Mouse (Mus musculus) heart, embryonic 15.5 days (tissue): ENCODE data around the gene Gpr39. TPM values are rescaled to one million over a fixed set of nuclear protein-coding genes. Genes with fewer than 3 reads are reported as not detected.

Source experiments
- ATAC-seq: fragments of 200-750 bp; cut with Nextera tagmentation; replicated peaks from 2 replicates; pipeline ENCODE4 v1.8.0; 2017; ENCODE audit warnings: low read depth, moderate TSS enrichment; ENCODE audit not compliant: insufficient number of reproducible peaks, insufficient read depth, low FRiP score
- H3K27ac ChIP-seq: fragments of 300-500 bp; sonication (generic); 2 replicates; pipeline ENCODE4 v1.5.1; 2015; ENCODE audit warnings: mild to moderate bottlenecking, inconsistent platforms
- H3K27me3 ChIP-seq: fragments of 300-500 bp; sonication (generic); 2 replicates; pipeline ENCODE4 v1.6.1; 2015; ENCODE audit warnings: inconsistent platforms
- H3K36me3 ChIP-seq: fragments of 300-500 bp; sonication (generic); 2 replicates; pipeline ENCODE4 v1.6.1; 2015; ENCODE audit warnings: mild to moderate bottlenecking, inconsistent platforms
- H3K4me1 ChIP-seq: fragments of 300-500 bp; sonication (generic); replicated peaks from 2 replicates; pipeline ENCODE4 v1.6.1; 2015; ENCODE audit warnings: inconsistent platforms
- H3K4me2 ChIP-seq: fragments of 300-500 bp; sonication (generic); 2 replicates; pipeline ENCODE4 v1.6.1; 2015; ENCODE audit warnings: inconsistent platforms, mild to moderate bottlenecking, moderate library complexity
- H3K4me3 ChIP-seq: fragments of 300-500 bp; sonication (generic); 2 replicates; pipeline ENCODE4 v1.5.1; 2015; ENCODE audit warnings: mild to moderate bottlenecking, inconsistent platforms
- H3K9ac ChIP-seq: fragments of 300-500 bp; sonication (generic); 2 replicates; pipeline ENCODE4 v1.6.1; 2015; ENCODE audit warnings: mild to moderate bottlenecking, inconsistent platforms
- H3K9me3 ChIP-seq: fragments of 300-500 bp; sonication (generic); replicated peaks from 2 replicates; pipeline ENCODE4 v1.6.1; 2016; ENCODE audit warnings: inconsistent platforms
- WGBS: fragments of 180-500 bp; shearing (Covaris S2); methylation state at CpG from one replicate; pipeline ENCODE4 v1.1.7; 2015; ENCODE audit warnings: mixed read lengths; 5-methylcytosine and 5-hydroxymethylcytosine counted together
- polyA plus RNA-seq: library from polyadenylated mRNA; unstranded; fragments of >200 nt; fragmentation: Nextera tagmentation; extraction: Ambion mirVana; gene quantifications from 2 replicates; pipeline ENCODE4 v1.2.1, GENCODE M21; 2015

The Gpr39 gene
- polyA plus RNA-seq, 1 experiment from 2014 or later: 0.69 TPM

DNA sequence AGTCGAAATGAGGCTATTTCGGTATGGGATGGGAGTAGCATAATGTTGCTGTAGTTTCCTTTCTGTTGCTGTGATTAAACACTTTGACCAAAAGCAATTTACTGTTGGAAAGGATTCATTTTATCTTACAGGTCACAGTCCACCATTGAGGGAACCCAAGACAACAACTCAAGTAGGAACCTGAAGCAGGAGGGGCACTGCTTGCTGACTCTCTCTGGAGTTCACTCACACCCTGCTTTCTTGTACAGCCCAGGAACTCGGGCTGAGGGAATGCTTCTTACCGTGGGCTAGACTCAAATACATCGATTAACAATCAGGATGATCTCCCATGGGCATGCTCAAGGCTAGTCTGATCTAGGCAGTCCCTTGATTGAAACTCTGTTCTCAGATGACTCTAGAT, 14.1 kb upstream of the Gpr39 start:
- Histone ChIP-seq H3K27ac (peak overlapping the region; percentile 55), H3K36me3 (no peaks in the 10 kb centered on the region), H3K4me1 (peaks cover 8% of the 10 kb centered on the region), H3K27me3 (no peaks in the 10 kb centered on the region), H3K9ac (no peak overlapping the region), H3K9me3 (no peaks in the 10 kb centered on the region), H3K4me2 (no peak overlapping the region), H3K4me3 (no peak overlapping the region)
- no peak for ATAC-seq
- 74% methylated on average over 5 of the region's 5 CpGs for WGBS

DNA sequence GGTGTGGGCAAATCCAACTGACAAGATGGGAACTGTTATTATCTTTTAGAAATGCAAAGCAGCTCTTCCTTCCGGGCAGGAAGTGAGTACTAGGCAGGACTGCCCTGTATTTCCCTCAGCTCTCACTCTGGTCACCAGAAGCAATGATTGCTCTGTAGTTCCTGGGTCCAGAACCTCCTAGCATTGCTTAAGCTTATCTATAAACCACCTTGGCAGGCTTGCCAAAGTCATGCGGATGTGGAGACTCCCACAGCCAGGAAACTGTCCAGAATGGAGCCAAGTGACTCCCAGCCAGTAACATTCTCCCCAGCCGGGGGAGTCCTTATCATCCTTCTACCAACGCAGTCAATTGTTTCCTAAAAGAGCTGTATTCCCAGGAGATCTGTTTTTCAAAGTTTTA, 13.7 kb upstream of the Gpr39 start:
- ATAC-seq: peak; percentile 81
- Histone ChIP-seq H3K4me3 (no peak overlapping the region), H3K4me2 (no peak overlapping the region)

DNA sequence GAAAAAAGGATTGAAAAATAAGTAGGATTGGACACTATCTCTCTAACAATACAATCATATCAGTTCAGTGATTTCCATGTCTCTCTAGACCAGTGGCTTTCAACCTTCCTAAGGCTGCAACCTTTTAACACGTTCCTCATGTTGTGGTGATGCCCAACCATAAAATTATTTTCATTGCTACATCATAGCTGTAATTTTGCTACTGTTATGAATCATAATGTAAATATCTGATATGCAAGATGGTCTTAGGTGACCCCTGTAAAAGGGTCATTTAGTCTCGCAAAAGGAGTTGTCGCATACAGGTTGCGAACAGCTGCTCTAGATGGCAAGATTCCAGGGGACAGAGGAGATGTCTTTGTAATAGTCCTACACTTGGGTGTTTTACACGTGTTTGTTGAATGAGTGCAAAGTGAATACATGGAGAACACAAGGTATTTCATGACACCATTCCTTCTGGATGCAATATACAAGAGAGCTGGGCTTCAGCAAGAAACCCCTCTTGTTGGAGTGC, 11.6 kb upstream of the Gpr39 start:
- no peak for ATAC-seq
- no peak overlapping the region for H3K4me3 ChIP-seq
- H3K4me1 ChIP-seq: peaks cover 8% of the 10 kb centered on the region
- no peak overlapping the region for H3K4me2 ChIP-seq
- no peaks in the 10 kb centered on the region for H3K27me3 ChIP-seq
- H3K9me3 ChIP-seq: no peaks in the 10 kb centered on the region
- no peaks in the 10 kb centered on the region for H3K36me3 ChIP-seq
- WGBS: 61% methylated on average over 5 of the region's 5 CpGs
- H3K9ac ChIP-seq: no peak overlapping the region
- H3K27ac ChIP-seq: no peak overlapping the region

More for the DNA sequence above, 13.7 kb upstream of the Gpr39 start:
- Histone ChIP-seq H3K36me3 (no peaks in the 10 kb centered on the region), H3K27me3 (no peaks in the 10 kb centered on the region), H3K9me3 (no peaks in the 10 kb centered on the region), H3K4me1 (peaks cover 8% of the 10 kb centered on the region), H3K9ac (no peak overlapping the region), H3K27ac (peak overlapping the region; percentile 55)
- 16% methylated on average over 4 of the region's 4 CpGs for WGBS

DNA sequence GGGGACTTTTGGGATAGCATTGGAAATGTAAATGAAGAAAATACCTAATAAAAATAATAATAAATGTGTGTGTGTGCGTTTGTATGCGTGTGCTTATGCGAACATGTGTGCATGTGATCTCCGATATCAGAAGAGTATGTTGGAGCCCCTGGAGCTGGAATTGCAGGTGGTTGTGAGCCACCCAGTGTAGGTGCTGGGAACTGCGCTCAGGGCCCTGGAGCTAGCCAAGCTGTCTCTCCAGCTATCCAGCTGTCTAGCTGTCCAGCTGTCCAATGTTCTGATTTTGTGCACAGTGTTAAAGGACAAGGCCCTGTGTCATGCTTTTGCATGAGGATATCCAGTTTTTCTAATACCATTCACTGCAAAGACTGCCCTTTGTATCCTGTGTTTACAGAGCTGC, 7.8 kb upstream of the Gpr39 start:
- Histone ChIP-seq H3K27me3 (no peaks in the 10 kb centered on the region), H3K4me1 (no peaks in the 10 kb centered on the region), H3K36me3 (no peaks in the 10 kb centered on the region), H3K9ac (no peak overlapping the region), H3K4me2 (no peak overlapping the region), H3K4me3 (no peak overlapping the region), H3K9me3 (no peaks in the 10 kb centered on the region), H3K27ac (no peak overlapping the region)
- no peak for ATAC-seq
- WGBS: 78% methylated on average over 5 of the region's 5 CpGs

DNA sequence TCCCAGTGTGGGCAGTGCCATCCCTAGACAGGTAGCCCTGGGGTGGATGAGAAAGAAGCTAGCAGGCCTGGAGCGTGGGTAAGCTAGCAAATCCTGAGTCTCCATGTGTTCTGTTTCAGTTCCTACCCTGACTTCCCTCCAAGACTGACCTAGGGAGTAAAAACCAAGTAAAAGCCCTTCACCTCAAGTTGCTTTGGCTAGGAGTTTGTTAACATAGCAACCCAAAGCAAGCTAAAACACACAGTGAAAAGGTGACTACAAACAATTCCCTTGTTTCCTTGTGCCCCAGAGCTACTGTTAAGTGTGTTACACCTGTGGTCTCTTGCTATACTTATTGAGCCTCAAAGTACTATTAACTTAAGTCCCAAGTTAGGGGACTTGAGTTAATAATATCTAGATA, 1.6 kb upstream of the Gpr39 start:
- H3K36me3 ChIP-seq: no peaks in the 10 kb centered on the region
- H3K9ac ChIP-seq: no peak overlapping the region
- H3K27ac ChIP-seq: no peak overlapping the region
- no peak for ATAC-seq
- peaks cover 31% of the 10 kb centered on the region for H3K4me1 ChIP-seq
- H3K4me2 ChIP-seq: no peak overlapping the region
- H3K9me3 ChIP-seq: no peaks in the 10 kb centered on the region
- H3K27me3 ChIP-seq: no peaks in the 10 kb centered on the region
- no peak overlapping the region for H3K4me3 ChIP-seq
- 97% methylated on average over 1 of the region's 1 CpGs for WGBS

DNA sequence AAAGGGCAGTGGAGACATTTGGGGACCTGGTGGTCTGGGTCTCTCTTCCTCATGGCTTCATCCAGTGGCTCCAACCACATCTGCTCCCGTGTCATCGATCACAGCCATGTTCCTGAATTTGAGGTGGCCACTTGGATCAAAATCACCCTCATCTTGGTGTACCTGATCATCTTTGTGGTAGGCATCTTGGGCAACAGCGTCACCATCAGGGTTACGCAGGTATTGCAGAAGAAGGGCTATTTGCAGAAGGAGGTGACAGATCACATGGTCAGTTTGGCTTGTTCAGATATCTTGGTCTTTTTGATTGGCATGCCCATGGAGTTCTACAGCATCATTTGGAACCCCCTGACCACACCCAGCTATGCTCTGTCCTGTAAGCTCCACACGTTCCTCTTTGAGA, 491 bp downstream of the Gpr39 start:
- Histone ChIP-seq H3K9me3 (no peaks in the 10 kb centered on the region), H3K4me1 (peaks cover 31% of the 10 kb centered on the region), H3K4me2 (peak overlapping the region; percentile 41), H3K4me3 (no peak overlapping the region), H3K27ac (0 out of 2 replicates have a peak overlapping the region, but pooled peaks have one; percentile 6), H3K9ac (no peak overlapping the region), H3K27me3 (no peaks in the 10 kb centered on the region), H3K36me3 (no peaks in the 10 kb centered on the region)
- ATAC-seq: no peak
- 76% methylated on average over 5 of the region's 5 CpGs for WGBS

DNA sequence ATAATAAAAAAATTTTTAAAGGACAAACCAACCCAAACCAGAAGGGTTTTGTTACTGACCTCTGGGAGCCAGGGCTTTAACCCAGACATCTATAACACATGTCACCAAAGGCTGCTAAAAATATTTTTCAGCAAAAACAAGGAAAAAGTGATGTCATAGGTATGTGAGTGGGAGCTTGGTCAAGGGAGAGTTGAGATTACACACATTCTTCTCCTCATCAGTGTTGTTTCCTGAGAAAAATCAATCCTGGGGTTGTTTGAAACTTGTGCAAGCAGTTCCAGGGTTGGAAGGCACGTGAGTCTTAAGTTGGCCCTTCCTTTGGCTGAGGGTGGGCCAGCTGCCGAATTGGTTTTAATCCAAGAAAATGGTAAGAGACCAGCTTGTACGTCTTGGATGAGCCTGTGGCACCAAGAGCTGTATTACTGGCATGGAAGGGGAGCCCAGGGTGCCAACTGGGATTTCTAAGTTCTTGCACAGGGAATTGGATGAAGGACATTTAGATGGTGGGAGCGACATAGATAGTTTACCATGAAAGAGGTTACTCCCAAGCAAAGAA, 2.8 kb downstream of the Gpr39 start:
- no peaks in the 10 kb centered on the region for H3K36me3 ChIP-seq

DNA sequence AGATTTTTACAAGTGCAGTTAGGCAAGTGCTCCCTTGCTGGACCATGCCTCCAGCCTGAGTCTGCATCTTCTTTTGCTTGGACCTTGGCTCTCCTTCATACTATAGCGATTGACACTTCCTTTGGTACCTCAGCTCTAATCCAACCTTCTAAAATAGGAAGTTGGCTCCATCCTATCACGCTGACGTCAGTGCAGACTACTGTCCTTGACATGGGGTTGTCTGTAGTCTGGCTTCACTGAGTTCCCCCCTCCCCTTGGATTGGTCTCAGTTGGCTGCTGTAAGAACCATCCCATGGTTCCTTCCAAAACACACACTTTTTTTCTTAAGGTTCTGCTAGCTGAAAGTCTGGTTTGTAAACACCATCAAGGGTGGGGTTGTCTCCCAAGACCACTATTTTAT, 7.6 kb downstream of the Gpr39 start:
- no peak overlapping the region for H3K9ac ChIP-seq
- H3K9me3 ChIP-seq: no peaks in the 10 kb centered on the region
- no peak overlapping the region for H3K27ac ChIP-seq
- H3K4me1 ChIP-seq: peaks cover under 1% of the 10 kb centered on the region; the same call in 1 of the 2 replicates
- no peaks in the 10 kb centered on the region for H3K36me3 ChIP-seq
- H3K4me2 ChIP-seq: no peak overlapping the region
- ATAC-seq: no peak
- WGBS: 42% methylated on average over 3 of the region's 3 CpGs
- no peak overlapping the region for H3K4me3 ChIP-seq
- H3K27me3 ChIP-seq: no peaks in the 10 kb centered on the region

More for the DNA sequence above, 2.8 kb downstream of the Gpr39 start:
- no peaks in the 10 kb centered on the region for H3K27me3 ChIP-seq
- ATAC-seq: peak; percentile 37; the same call in 1 of the 2 replicates
- H3K4me1 ChIP-seq: peaks cover 27% of the 10 kb centered on the region
- no peak overlapping the region for H3K4me3 ChIP-seq
- H3K27ac ChIP-seq: peak overlapping the region; percentile 53
- H3K9ac ChIP-seq: no peak overlapping the region
- WGBS: 49% methylated on average over 4 of the region's 4 CpGs
- H3K4me2 ChIP-seq: no peak overlapping the region
- no peaks in the 10 kb centered on the region for H3K9me3 ChIP-seq

DNA sequence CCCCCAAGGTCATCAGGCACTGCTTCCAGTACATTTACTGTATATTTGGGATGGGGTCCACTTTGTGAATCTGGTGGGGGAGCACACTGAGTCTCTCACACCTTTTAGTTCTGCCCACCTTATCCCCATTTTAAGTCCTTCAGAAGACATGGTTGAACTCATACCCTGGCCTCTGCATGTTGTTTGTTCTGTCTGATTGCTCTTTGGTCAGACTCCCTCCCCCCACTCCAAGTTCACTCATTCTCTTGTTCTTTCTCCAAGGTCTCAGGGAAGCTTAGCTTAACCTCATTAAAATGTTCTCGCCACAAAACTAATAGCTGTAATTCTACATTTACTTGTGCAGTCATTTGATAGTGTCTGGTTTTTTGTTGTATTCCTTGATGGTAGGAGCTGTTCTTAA, 8.5 kb downstream of the Gpr39 start:
- H3K27ac ChIP-seq: no peak overlapping the region
- 89% methylated on average over 1 of the region's 1 CpGs for WGBS
- ATAC-seq: no peak
- no peaks in the 10 kb centered on the region for H3K27me3 ChIP-seq
- no peaks in the 10 kb centered on the region for H3K4me1 ChIP-seq
- no peak overlapping the region for H3K9ac ChIP-seq
- no peak overlapping the region for H3K4me3 ChIP-seq
- H3K36me3 ChIP-seq: no peaks in the 10 kb centered on the region
- no peak overlapping the region for H3K4me2 ChIP-seq
- no peaks in the 10 kb centered on the region for H3K9me3 ChIP-seq

DNA sequence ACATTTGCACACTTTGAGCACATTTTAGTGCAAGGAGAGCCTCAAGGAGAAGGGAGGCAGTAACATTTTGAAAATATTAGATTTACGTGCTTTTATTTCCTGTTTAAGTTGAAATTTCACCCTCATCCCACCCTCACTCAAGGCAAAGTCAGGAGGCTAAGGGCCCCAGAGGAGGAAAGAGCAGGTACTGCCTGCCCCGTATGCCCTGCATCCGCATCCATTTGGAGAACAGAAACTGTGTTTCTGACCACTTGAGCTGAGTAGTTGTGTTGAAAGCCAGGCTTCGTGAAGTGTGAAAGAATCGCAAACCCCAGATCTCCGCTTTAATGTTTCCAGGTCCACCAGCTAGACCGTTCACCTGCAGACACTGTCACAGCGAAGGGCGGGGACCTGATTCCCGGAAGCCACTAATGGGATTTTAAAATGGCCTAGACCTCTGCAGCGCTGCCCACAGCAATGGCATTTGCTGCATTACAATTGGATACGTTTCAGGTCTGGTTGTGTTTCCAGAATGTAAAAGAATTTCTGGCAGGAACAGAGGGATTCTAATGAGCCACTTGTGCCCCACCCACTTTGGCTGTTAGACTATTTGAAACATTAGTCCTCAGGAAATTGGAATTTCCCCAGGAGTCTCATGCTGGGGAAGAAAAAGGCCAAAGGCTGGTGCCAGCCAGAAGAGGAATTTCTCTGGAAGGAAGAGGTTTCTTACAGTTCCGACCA, 11.1 kb downstream of the Gpr39 start:
- no peaks in the 10 kb centered on the region for H3K27me3 ChIP-seq
- no peaks in the 10 kb centered on the region for H3K9me3 ChIP-seq
- H3K4me1 ChIP-seq: no peaks in the 10 kb centered on the region
- no peak overlapping the region for H3K9ac ChIP-seq
- no peak overlapping the region for H3K4me3 ChIP-seq
- no peaks in the 10 kb centered on the region for H3K36me3 ChIP-seq
- 67% methylated on average over 13 of the region's 13 CpGs for WGBS
- H3K27ac ChIP-seq: no peak overlapping the region
- no peak overlapping the region for H3K4me2 ChIP-seq
- no peak for ATAC-seq

DNA sequence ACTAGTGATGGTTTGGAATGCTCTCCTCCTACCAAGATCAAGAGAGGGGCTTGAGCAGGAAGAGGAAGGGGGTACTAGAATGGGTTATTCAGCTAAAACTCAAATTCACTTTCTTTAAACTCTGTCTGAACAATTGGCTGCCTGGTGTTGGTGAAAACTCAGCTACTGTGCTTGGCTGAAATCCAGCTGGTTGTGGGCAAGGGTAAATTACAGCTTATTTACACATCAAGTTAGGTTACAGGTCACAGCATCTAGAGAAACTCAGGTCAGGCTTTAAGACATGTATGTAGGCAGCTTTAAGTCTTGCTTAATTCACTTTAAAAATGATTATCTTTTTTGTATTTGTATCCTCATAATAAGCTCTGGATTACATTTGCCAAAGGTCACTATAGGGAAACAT, 16.7 kb downstream of the Gpr39 start:
- no peaks in the 10 kb centered on the region for H3K27me3 ChIP-seq
- H3K9me3 ChIP-seq: no peaks in the 10 kb centered on the region
- no peak overlapping the region for H3K9ac ChIP-seq
- no peaks in the 10 kb centered on the region for H3K4me1 ChIP-seq
- H3K4me2 ChIP-seq: no peak overlapping the region
- no peaks in the 10 kb centered on the region for H3K36me3 ChIP-seq
- no peak for ATAC-seq
- H3K27ac ChIP-seq: no peak overlapping the region
- H3K4me3 ChIP-seq: no peak overlapping the region

DNA sequence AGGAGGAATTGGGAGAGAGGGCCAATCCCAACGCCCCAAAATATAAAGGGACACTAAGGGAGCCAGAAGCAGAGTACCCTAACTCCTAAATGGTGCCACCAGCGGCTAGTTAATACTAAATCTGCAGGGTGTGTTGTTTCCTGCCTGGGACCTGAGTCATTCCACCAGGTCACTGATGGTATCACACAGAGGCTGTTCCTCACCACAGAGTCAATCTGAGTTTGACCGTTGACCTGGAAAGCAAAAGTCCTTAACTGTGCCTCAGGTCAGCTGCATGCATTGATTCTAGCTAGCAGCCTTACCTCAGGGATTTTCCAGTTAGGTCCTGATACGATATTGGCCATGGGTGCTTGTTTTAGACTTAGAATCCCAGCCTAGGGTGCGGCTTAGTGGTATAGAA, 17.5 kb downstream of the Gpr39 start:
- no peak for ATAC-seq
- Histone ChIP-seq H3K27ac (no peak overlapping the region), H3K9me3 (no peaks in the 10 kb centered on the region), H3K4me3 (no peak overlapping the region), H3K4me2 (no peak overlapping the region), H3K27me3 (no peaks in the 10 kb centered on the region), H3K9ac (no peak overlapping the region), H3K4me1 (no peaks in the 10 kb centered on the region), H3K36me3 (no peaks in the 10 kb centered on the region)
- WGBS: 72% methylated on average over 5 of the region's 5 CpGs
